Mouse (Mus musculus): ENCODE results near the gene Zfp462.
A peak's percentile ranks its signal among the peaks of the same experiment; 100 is the strongest.

The Zfp462 gene

GRCm38 (mm10) chr4:54998146-54998841, 53.4 kb downstream of the Zfp462 start:
- DNase-seq = no peak

DNA sequence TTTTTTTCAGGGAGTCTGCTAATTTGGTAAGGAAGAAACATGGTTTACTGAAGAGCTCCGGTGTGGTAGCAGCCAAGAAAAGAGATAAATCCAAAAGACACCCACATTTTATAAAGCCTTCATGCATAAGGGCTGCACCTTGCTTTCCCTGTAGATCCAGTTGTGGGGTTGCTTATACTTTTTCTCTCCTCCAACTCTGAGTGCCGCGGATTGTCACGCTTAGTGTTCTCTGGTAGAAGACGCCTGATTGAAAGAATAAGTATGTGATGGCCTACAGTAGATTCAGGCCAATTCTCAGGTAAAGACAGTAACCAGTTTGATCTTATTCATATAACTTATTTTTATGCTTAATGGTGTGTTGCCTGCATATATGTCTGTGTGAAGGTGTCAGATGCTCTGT, 54.7 kb downstream of the Zfp462 start:
- no peak for DNase-seq

DNA sequence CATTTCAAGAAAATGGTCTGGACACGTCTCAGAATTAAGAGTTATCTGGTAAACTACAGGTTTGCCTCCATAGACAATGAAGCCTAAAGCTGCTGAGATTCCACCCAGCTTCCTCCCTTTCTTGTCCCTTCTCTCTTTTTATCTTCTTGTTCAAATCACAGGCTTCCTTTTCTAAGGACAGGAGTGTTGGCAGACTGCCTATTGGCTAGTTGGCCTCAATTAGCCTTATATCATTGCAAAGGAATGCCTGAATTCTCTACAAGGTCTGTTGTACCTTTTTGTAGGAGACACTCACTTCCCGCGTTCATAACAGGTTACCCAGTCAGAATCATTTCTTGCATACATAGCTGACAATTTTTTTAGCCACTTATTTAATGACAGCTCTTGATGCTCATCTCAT, 56.5 kb downstream of the Zfp462 start:
- peak; percentile 65 for DNase-seq

- DNase-seq = no peak
Observed at GRCm38 (mm10) chr4:55003128-55003527, 58.3 kb downstream of the Zfp462 start.

DNA sequence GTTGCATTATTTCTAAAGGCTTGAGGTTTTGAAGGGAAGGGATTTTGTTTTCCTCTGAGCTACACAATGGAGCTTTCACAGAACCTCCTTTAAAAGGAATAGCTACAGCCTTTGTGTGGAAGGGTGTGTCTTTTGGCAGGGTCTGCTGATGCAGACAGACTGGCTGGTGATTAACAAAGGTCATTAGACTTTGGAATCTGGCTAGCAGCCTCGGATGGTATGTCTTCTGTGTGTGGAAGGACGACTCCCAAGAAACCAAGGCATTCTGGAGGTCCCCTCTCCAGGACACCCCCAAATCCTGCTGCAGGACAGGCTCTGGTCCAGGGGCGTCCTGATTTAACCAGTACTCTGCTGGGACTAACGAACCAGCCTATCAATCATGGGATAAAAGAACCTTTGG, 60.2 kb downstream of the Zfp462 start:
- DNase-seq = peak; percentile 49

DNA sequence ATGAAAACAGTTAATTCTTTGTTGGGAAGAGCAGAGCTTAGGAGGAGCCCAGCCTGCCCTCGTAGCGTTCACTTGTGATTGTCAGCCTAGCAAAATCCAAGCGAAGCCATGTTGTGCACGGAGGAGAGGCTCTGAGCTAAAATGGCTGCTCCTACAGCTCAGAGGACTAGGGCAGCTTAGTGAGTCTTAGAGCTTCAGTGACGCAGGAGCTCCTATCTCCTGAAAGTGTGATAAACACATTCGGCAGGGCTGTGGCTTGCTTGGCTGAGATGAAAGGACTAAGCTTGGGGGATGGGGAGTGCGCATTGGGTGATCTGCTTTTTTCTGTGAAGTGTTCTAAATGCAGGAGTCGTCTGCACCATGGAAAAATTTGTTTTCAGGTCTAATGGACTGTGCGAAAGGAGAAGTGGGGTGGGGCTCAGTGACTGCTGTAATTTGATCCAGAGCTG, 60.7 kb downstream of the Zfp462 start:
- peak; percentile 52 for DNase-seq

DNA sequence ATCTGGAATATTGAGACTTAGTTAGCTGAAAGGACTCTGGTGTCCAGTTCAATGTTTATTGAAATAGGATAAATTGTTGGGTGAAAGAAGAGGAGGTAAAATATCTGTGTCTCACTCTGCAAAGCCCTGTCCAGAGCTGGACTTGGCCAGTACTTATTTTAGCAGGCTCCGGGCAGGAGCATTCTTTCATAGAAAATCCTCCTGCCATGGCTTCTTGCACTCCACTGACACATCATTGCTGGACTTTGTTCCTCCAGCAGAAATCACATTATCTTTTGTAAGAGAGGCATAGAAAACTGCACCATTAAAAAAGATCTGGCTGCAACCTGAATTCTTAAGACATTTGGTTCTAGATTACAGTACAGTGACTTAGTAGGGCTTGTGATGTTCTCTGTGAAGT, 61.2 kb downstream of the Zfp462 start:
- no peak for DNase-seq

- no peak for DNase-seq
Observed at GRCm38 (mm10) chr4:55008616-55009015, 63.8 kb downstream of the Zfp462 start.

- no peak for DNase-seq
Observed at GRCm38 (mm10) chr4:55011391-55011790, 66.5 kb downstream of the Zfp462 start.

DNA sequence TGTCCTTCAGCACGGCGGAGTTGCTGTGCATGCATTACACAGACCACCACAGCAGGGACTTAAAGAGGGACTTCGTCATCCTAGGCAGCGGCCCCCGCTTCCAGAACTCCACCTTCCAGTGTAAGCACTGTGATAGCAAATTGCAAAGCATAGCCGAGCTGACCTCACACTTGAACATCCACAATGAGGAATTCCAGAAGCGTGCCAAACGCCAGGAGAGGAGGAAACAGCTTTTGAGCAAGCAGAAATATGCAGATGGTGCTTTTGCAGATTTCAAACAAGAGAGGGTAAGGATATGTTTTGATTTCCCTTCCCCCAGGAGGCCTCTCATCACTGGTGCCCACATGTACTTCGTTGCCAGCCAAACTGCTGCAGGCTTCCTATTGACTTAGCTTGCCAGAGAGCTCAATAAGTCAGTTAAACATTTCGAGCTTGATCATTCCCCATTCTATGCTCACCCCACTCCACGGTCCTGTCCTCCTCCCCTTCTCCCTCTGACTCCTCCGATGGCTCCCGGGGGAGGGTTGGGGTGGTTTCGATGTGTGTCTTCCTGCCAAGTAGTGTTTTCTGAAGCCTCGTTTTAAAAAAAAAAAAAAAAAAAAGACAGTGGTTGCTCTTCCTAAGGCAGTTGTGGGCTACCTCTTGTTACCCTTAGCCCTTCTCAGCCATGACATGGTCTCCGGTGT, 68.9 kb downstream of the Zfp462 start:
- DNase-seq = peak; percentile 66

- DNase-seq = no peak
Observed at GRCm38 (mm10) chr4:55014731-55015463, 70.0 kb downstream of the Zfp462 start.

GRCm38 (mm10) chr4:55015517-55015916, 70.7 kb downstream of the Zfp462 start:
- DNase-seq = no peak

DNA sequence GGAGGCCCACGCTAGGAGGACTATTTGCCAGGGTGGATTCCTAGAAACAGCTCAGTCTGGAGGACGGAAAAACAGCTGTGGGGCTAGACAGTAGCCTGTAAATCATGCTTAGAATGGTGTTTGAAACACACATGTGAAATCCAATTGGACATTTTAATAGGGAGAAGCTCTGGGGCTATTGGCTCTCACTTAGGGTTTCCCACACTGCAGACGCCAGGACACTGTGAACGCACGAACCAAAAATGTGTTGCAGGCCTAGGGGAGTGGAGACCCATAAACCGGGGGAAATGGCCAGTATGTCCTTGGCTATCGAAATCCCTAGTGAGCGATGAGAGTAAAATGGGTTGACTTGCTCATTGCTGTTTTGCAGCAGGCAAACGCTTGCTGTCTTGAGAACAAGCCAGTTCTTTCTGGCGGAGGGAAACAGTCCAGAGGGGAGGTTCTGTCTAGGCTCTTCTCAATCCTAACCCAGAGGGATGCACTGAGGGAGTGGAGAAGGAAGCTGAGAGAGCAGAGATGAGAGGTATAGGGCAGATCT, 81.3 kb downstream of the Zfp462 start:
- peak; percentile 22 for DNase-seq

GRCm38 (mm10) chr4:55030401-55030800, 85.6 kb downstream of the Zfp462 start:
- no peak for DNase-seq

DNA sequence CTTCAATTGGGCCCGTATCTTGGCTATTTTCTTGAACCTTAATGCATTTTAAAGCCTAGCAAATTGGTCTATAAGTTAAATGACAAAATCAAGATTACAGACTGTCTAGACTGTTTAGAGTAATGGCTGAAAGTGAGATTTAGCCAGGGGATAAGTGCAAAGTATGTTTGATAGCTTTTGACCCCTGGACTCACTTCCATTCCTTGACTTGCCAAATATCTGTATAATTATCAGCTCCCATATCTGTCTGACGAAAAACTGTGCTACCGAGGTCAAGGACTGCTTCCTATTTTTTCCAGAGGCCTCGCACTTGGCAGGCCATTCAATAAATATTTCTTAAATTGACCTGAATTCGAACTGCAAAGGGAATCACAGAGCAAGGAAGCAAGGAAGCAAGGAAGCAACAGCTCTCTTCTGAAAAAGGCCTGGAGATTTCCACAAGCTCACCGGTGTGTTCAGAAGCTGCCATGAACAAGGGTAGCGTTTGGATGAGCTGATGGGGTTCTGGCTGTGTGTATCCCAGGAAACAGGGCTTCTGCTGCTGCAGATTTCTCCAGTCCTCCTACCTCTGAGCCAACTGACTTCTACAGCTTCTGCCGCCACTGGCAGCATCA, 87.6 kb downstream of the Zfp462 start:
- DNase-seq = no peak

GRCm38 (mm10) chr4:55033452-55033851, 88.6 kb downstream of the Zfp462 start:
- peak; percentile 22 for DNase-seq

GRCm38 (mm10) chr4:55038139-55038538, 93.3 kb downstream of the Zfp462 start:
- no peak for DNase-seq

DNA sequence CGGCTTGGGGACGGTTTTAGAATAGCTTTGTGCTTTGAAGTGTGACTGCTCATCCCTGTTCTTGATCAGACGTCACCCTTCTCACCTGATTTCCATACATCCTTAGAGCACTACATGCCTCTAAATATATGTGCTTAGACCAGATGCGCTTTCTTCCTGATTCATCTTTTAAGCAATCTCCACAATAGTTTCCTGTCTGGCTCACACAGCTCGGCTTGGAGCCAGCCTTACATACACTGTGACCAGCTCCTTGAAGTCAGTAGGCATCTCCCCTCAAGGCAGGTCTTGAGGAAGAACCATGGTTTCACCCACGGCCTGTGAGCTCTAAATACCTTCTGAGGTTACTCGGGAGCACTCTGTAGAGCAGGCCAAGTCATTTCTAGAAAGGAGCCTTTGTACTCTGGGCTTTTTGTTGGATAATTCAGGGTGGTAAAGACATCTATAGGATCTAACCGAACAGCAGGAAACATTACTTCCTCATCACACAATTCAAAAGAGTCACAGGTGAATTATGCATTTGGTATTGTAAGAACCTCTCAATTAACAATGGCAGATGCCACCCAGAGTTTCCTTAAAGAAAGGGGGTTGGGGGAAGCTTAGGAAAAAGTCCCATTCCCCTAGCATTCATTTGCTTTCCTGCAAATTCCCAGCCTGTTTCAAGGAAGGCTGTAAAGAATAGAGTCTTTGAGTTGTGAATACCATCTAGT, 95.6 kb downstream of the Zfp462 start:
- no peak for DNase-seq

- DNase-seq = no peak
Observed at GRCm38 (mm10) chr4:55041106-55041730, 96.4 kb downstream of the Zfp462 start.

GRCm38 (mm10) chr4:55042573-55042972, 97.7 kb downstream of the Zfp462 start:
- peak; percentile 28 for DNase-seq

DNA sequence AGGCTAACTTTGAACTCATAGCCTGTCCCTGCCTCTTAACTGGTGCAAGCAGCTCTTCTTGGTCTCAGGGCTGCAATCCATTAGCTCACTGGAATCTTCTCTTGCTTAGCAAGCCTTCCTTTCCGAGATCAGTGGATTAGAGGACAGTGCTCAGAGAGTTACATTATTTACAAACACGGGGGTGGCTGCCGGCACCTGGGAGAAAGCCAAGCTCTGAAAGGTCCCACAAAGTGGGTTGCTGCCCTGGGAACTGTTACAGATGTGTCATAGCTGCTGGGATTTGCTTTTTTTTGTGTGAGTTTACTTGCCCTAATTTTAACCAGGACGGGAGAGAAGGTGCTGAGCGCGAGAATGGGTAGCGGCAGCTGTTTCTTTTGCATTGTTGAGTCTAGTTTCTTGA, 102.4 kb downstream of the Zfp462 start:
- no peak for DNase-seq
